Mouse (Mus musculus): ENCODE data around the gene Gm21190.
"Not testable (repeated sequence)": the region's sequence is repeated elsewhere in the genome, so short reads cannot be mapped to it uniquely, and the experiment has no call there.

Gm21190 gene

GRCm38 (mm10) chr5:15529122-15529521 lies at the start of gene Gm21190:
Gene Gm21190 (minus strand): TSS chr5:15529222.
- not testable (repeated sequence) for DNase-seq (ENCODE audit: low spot score in 2 of 2)

- not testable (repeated sequence) for DNase-seq (ENCODE audit: low spot score in 2 of 2)
These were observed 48.0 kb upstream of the Gm21190 start, which contains the start of gene Gm21083 for GRCm38 (mm10) chr5:15577033-15577432. Gene Gm21083 (plus strand): TSS chr5:15577333.

GRCm38 (mm10) chr5:15573735-15574134 lies 44.7 kb upstream of the Gm21190 start:
- not testable (repeated sequence) for DNase-seq (ENCODE audit: low spot score in 2 of 2)

- not testable (repeated sequence) for DNase-seq (ENCODE audit: low spot score in 2 of 2)
These were observed 32.6 kb upstream of the Gm21190 start for GRCm38 (mm10) chr5:15561425-15562264.

- not testable (repeated sequence) for DNase-seq (ENCODE audit: low spot score in 2 of 2)
These were observed 29.6 kb upstream of the Gm21190 start for GRCm38 (mm10) chr5:15558654-15559053.

GRCm38 (mm10) chr5:15549606-15550005 lies 20.6 kb upstream of the Gm21190 start:
- not testable (repeated sequence) for DNase-seq (ENCODE audit: low spot score in 2 of 2)

- DNase-seq (ENCODE audit: low spot score in 2 of 2): not testable (repeated sequence)
These were observed 20.1 kb upstream of the Gm21190 start for GRCm38 (mm10) chr5:15549134-15549533.

- not testable (repeated sequence) for DNase-seq (ENCODE audit: low spot score in 2 of 2)
These were observed 19.6 kb upstream of the Gm21190 start for GRCm38 (mm10) chr5:15548642-15549041.

GRCm38 (mm10) chr5:15522470-15522869 lies 6.6 kb downstream of the Gm21190 start:
- not testable (repeated sequence) for DNase-seq (ENCODE audit: low spot score in 2 of 2)

- DNase-seq (ENCODE audit: low spot score in 2 of 2): not testable (repeated sequence)
These were observed 7.0 kb downstream of the Gm21190 start for GRCm38 (mm10) chr5:15522028-15522427.

- DNase-seq (ENCODE audit: low spot score in 2 of 2): not testable (repeated sequence)
These were observed 8.6 kb downstream of the Gm21190 start for GRCm38 (mm10) chr5:15520418-15520817.

GRCm38 (mm10) chr5:15517150-15517549 lies 11.9 kb downstream of the Gm21190 start:
- not testable (repeated sequence) for DNase-seq (ENCODE audit: low spot score in 2 of 2)

- DNase-seq (ENCODE audit: low spot score in 2 of 2): not testable (repeated sequence)
These were observed 16.8 kb downstream of the Gm21190 start for GRCm38 (mm10) chr5:15512236-15512635.

- DNase-seq (ENCODE audit: low spot score in 2 of 2): not testable (repeated sequence)
These were observed 19.1 kb downstream of the Gm21190 start for GRCm38 (mm10) chr5:15509911-15510310.

- not testable (repeated sequence) for DNase-seq (ENCODE audit: low spot score in 2 of 2)
These were observed 20.3 kb downstream of the Gm21190 start for GRCm38 (mm10) chr5:15508460-15509451.

GRCm38 (mm10) chr5:15507757-15508459 lies 21.1 kb downstream of the Gm21190 start:
- not testable (repeated sequence) for DNase-seq (ENCODE audit: low spot score in 2 of 2)

GRCm38 (mm10) chr5:15507309-15507619 lies 21.8 kb downstream of the Gm21190 start:
- no peak for DNase-seq (ENCODE audit: low spot score in 2 of 2)

- DNase-seq (ENCODE audit: low spot score in 2 of 2): no peak
These were observed 22.3 kb downstream of the Gm21190 start for GRCm38 (mm10) chr5:15506575-15507308.

GRCm38 (mm10) chr5:15498774-15499400 lies 30.1 kb downstream of the Gm21190 start:
- not testable (repeated sequence) for DNase-seq (ENCODE audit: low spot score in 2 of 2)

GRCm38 (mm10) chr5:15498350-15498749 lies 30.7 kb downstream of the Gm21190 start:
- not testable (repeated sequence) for DNase-seq (ENCODE audit: low spot score in 2 of 2)

All from spleen, postnatal 36 days (tissue).